Mouse (Mus musculus): Measurements from ENCODE around the gene Snrpd3. TPM values are rescaled to one million over a fixed set of nuclear protein-coding genes. Genes with fewer than 3 reads are reported as not detected.

Snrpd3 gene
- total RNA-seq, 4 experiments from 2014 or later: 67.9 to 78.5 (median 70.7) TPM

DNA sequence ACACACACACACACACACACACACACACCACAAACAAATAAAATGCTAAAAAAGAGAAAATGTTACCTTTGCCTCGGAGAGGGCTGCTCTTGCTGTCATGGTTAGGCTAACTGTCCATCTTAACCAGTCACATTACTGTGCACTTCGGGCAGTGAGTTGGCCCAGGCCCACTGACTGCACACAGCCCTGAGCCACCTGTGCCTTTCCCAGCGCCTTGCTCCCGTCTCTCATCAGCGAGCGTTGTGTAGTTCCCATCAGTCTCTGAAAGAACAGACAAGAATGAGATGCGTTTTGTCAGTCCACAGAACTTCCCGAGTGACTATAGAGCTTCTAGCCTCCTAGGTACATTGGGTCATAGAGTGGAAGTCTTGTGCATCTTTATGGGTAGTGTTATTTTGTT lies 16.9 kb downstream of the Snrpd3 start:
- DNase-seq (ENCODE audit: low spot score in 2 of 2): no peak

DNA sequence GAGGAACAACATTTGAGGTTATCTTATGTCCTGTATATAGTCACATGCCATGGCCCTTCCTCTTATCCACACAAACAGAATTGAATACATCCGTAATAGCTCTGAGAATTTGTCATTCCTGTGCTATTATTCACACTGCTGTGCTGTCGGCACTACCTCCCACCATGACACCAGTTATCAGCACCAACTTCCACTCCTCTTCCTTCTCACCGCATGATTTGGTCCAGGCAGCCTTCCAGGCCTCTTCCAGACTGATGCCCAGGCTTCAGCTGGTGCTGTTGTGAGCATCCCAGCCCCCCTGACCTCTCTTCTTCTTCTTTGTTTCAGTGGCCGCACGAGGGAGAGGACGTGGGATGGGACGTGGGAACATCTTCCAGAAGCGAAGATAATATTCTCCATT lies 17.6 kb downstream of the Snrpd3 start:
- no peak for DNase-seq (ENCODE audit: low spot score in 2 of 2)

- no peak for DNase-seq (ENCODE audit: low spot score in 2 of 2)
Measured at GRCm38 (mm10) chr10:75535423-75535822, 18.1 kb downstream of the Snrpd3 start.

DNA sequence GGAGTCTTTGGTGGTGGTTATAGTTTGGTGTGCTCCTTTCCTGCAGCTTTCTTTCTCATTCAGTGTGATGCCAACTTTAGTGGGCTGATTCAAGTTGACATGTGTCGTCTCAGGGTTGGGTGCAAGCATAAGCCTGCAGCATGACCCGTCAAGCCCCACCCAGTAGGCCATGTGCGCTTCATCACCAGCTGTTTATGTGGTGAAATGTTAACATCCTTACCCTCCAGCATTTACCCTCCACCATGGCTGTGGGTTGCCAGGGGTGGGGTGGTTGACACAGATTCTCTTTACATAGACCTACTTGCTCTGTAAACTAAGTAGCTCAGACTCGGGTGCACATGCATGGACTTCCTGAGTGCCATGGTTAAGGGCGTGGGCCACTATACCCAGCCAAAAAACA lies 18.8 kb downstream of the Snrpd3 start:
- DNase-seq (ENCODE audit: low spot score in 2 of 2): no peak

GRCm38 (mm10) chr10:75547901-75548300 lies 30.6 kb downstream of the Snrpd3 start:
- DNase-seq (ENCODE audit: low spot score in 2 of 2): no peak

DNA sequence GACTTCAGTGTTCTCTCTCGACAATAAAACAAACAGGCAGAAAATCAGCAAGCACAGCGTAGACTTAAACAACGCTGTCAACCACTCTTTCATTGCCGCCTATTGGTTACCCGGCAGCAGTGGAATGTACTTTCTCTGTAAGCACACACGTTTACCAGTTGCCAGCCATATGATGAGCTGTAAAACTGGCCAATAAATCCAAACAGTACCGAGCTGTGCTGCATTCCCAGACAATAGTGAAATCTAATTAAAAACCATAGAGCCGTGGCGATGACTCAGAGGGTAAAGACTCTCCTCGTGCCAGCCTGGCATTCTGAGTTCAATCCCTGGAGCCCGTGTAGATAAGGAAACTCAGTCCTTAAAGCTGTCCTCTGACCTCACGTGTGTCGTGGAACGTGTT lies 31.1 kb downstream of the Snrpd3 start:
- DNase-seq (ENCODE audit: low spot score in 2 of 2): no peak

DNA sequence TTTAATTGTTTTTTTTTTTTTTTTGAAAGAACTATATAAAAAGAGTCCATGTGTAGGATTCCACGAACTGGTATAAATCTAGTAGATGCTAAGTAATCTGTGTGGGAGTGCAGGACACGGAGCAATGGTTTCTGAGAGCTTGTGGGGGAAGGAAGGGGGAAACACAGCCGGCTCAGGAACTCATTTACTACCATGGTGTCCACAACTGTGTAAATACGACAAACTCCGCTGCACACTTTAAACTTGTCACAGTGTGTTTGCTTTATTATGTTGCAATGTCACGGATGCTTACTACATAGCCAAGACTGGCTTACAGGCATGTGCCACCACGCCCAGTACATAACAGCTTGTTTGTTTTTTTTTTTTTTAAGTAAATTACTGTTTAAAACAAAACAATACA lies 32.5 kb downstream of the Snrpd3 start:
- DNase-seq (ENCODE audit: low spot score in 2 of 2): no peak

- DNase-seq (ENCODE audit: low spot score in 2 of 2): no peak
Measured at GRCm38 (mm10) chr10:75551175-75551574, 33.8 kb downstream of the Snrpd3 start.

DNA sequence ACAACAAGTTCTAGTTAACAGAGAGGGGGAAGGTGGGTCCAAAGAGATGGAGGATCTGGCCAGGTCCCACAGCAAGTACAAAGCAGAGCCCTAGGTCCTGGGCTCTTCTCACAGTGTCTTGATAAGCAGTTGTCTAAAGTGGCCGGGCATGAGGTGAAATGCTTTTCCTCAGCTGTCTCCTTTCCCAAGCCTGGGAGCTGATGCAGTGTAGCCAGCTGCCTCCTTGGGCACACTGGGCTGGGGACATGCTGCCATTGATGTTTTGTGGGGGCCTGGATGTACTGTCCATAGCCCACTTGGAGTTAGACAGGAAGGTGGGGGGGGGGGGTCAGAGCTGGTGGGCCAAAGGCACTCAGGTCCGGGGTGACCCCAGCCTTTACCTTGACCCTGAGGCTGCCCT lies 34.8 kb downstream of the Snrpd3 start:
- DNase-seq (ENCODE audit: low spot score in 2 of 2): no peak

DNA sequence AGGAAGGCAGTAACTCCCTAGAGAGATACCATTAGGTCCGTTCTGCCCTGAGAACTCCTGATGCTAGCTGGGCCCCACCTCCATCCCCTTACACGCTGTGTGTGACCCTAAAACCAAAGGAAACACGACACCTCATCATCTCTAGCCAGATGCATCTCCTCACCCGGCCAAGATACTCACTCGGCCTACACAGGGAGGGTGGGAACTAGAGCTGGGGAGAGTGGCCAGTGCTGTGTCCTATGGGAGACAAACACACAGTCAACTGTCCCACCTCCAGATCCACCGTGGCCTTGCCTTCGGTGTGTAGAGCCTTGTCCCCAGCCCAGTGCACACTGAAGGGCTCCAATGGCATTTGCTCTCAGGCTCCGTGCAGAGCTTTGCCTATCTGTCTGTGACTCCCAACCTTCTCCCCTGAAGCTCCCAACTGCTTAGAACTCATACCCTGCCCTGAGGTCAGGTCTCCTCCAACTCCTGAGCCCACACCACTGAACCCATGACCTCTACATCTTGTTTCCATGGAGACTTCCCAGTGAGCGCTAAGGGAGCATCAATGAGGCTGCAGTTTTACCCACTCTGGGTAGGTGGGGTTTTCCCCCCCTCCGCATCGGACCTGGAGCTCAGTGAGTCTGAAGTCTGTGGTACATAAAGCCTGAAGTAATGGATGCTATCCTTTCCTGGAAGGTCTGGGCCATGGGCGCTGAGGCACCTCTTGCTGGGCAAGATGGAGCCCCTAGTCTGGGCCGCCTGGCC lies 35.5 kb downstream of the Snrpd3 start:
- no peak for DNase-seq (ENCODE audit: low spot score in 2 of 2)

DNA sequence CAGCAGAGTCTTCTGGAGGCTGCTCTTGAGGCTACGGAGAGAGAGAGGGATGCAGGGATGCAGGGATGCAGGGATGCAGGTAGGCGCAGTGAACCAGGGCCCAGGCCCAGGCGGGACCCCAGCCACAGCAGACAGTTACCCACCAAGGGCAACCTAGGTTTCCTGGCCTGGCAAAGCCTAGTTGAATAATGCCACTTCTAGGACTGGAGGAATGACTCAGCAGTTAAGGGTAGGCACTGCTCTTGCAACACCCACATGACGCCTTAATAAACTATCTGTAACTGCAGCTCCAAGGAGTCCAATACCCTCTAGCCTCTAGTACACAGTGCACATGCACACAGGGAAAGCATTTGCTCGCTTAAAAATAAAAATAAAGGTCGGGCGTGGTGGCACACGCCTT lies 36.7 kb downstream of the Snrpd3 start:
- no peak for DNase-seq (ENCODE audit: low spot score in 2 of 2)

DNA sequence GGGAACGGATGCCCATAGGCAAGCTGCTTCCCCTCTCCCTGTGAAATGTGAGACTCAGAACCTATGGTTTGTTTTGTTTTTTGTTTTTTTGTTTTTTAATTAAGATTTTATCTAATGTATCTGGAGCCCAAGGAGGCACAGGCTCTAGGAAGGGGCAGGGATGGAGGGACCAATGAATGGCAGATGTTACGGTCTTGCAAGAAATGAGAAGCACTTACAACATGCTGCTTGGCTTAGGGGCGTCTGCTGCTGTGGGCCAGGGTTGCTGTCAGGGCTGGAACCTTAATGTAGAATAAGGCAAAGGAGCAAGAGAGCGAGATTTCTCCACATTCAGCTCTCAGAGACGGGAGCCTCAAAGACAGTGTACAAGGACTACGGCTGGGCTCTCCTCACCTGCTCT lies 38.2 kb downstream of the Snrpd3 start:
- no peak for DNase-seq (ENCODE audit: low spot score in 2 of 2)

- no peak for DNase-seq (ENCODE audit: low spot score in 2 of 2)
Measured at GRCm38 (mm10) chr10:75556026-75556425, 38.7 kb downstream of the Snrpd3 start.

DNA sequence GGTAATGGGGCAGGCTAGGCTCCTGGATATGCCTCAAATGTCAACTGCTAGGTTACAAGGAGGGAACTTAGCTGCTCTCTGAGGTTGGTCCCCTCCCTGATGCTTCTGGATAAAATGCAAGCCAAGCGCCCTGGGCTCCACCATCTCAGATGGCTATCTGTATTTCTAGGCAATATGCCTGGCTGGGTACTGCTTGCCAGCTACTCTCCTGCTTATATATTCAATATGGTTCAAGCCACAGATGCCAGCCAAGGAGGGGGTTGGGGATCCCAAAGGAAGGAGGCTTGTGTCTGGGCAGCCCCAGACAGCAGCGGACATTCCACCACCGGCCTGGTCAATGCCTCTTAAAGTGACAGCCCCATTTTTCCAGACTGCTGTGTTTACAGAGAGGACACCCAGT lies 41.2 kb downstream of the Snrpd3 start:
- DNase-seq (ENCODE audit: low spot score in 2 of 2): no peak

DNA sequence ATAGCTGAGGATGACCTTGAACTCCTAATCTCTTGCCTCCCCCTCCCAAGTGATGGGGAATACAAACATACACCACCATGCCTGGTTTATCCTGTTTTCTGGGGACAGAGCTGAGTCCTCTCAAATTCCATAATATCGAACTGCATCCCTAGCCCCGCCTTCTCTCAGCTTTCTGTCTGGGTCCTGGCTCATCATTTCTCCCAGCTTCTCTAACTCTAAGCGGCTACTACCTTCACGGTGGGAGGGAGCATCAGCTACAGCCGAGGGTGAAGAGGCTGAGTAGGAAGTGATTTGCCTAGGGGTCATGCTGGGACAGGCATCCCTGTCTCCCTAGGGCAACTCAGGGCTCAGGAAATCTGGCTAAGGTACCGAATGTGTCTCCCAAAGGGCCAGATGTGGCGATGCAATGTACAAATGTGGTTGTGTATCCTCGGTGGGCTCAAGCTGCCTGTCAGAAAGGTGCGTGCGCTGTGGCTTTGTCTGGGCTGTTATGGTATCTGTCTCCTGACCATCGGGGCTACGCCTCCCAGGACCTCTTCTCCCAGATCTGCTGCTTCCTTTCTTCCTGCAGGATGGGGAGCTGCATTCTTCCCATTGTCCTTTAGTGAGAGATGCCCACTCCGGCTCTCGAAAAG lies 41.8 kb downstream of the Snrpd3 start:
- no peak for DNase-seq (ENCODE audit: low spot score in 2 of 2)

DNA sequence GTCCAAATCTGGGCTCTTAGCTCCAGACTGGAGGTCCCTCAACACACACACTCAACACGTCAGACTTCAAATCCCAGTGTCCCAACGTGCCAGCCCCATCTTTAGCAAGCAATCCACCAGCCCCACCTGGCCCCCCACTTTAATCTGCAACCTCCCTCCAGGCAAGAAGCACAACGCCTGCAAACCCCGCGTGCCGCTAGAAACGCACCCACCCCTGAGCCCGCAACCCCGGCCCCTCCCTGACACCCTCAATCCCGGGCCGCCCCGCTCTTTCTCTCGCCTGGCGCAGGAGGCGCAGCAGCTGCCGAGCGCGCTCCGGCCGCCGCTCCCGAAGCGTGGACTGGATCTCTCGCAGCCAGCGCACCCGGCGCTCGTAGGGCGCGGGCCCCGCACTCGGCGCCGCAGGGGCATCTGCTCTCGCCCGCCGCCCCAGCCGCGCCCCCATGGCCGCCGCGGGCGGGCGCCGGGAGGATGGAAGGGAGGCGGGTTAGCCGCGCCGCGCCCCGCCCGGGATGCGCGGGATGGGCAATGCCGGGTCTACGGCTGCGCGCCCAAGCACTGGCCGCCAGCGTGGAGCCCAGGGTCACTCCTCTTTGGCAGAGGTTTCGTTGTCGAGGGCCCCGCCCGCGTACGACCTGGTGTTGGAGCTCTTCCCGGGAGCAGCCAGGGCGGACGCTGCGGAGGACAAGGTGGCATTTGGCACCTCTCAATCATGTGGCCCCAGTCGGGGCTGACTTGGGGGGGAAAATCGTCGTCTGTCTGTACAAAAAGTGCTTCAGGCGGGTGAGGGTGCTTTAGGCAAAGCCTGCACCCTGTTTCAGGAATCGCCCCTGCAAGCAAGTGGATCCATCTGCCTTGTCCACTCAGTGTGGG lies 42.6 kb downstream of the Snrpd3 start, which contains the start of gene Lrrc75b:
Gene Lrrc75b (minus strand): TSS at position 655 of the 873 bp plus-strand sequence.
- DNase-seq (ENCODE audit: low spot score in 2 of 2): peak; percentile 15 to 59

DNA sequence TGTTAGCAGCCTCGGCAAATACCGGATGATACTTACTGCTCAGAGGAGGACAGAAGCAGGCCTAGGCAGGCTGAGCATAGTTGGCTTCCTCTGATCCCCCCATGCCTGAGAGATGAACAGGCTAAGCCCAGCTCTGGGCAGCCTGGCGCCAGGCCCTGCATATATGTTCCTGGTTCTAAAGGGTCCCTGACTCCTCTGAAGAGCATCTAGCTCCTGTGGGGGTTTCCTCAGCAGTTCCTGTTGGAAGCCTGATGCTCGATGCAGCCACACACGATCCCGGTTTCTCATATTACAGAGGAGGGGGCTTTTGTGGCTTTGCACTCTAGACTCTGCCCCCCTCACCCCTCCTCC lies 43.2 kb downstream of the Snrpd3 start:
- DNase-seq (ENCODE audit: low spot score in 2 of 2): no peak

GRCm38 (mm10) chr10:75561071-75561654 lies 43.8 kb downstream of the Snrpd3 start, which contains the start of gene Ggt1:
Gene Ggt1 (plus strand): TSS chr10:75561604.
- DNase-seq (ENCODE audit: low spot score in 2 of 2): no peak

GRCm38 (mm10) chr10:75562596-75562995 lies 45.2 kb downstream of the Snrpd3 start:
- no peak for DNase-seq (ENCODE audit: low spot score in 2 of 2)

- DNase-seq (ENCODE audit: low spot score in 2 of 2): no peak
Measured at GRCm38 (mm10) chr10:75564687-75565265, 47.4 kb downstream of the Snrpd3 start.

DNA sequence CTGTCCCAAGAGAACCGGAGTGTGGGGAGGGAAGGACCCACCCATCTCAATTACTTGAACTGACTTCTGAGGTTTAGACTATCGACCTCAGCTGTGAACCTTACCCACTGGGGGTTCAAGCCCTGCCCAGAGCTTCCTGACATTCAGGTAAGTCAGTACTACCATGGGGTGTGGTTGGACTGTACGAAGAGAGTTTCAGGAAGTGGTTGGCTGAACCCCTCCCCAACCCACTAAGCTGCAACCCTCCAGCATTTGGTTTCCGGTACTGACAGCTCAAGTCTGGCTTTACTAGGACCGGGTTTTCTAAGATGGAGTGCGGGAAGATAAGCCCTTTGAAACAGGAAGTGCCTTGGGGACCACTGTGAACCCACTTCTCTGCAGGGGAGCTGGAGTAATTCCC lies 48.1 kb downstream of the Snrpd3 start:
- no peak for DNase-seq (ENCODE audit: low spot score in 2 of 2)

Measured in gastrocnemius, adult 8-10 months (tissue).